Mouse (Mus musculus) cerebellum, adult 2 months (tissue): Measurements from ENCODE around the gene Ylpm1.

Experiments
- CTCF ChIP-seq: fragments of 200-500 bp; IDR thresholded peaks from 2 replicates; pipeline ENCODE4 v1.5.1; 2011; ENCODE audit warnings: low read depth, mild to moderate bottlenecking, control low read depth, low read length, moderate library complexity, borderline replicate concordance; ENCODE audit not compliant: insufficient read depth
- POLR2A ChIP-seq: fragments of 200-500 bp; IDR thresholded peaks from 2 replicates; pipeline ENCODE4 v1.6.1; 2011; ENCODE audit warnings: low read length, control low read depth, borderline replicate concordance; ENCODE audit not compliant: insufficient read depth

- TF ChIP-seq POLR2A (no peak), CTCF (no peak)
These were observed 81.0 kb downstream of the Ylpm1 start for GRCm38 (mm10) chr12:85077100-85077499.
